Mouse (Mus musculus): ENCODE measurements at regions not wholly inside any gene's neighbourhood (a gene's known extent, or its start where the extent isn't known, plus 50 kb on each side); places are given as distances from the start of the nearest gene placed in this dataset.
A peak's percentile ranks its signal among the peaks of the same experiment; 100 is the strongest.

DNA sequence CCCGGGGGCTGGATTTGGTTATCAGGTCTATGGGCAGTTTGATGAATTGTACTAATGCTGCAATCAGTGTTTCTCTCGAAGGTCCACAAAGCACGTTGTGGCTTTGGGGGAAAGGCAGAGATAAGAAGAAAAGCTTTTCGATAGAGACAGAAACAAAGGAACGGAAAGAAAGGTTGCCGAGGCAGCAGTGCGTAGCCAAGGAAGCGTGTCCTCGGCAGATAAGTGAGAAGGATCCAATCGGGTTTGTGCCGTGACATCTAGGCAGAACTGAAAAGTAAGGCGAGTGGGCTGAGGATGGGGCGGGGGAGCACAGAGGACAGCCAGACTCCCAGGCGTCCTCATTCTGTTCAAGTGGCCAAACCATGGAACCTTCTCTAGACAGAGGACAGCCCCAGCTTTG, 77.4 kb downstream of the Dad1 start:
- Histone ChIP-seq H3K36me3 (replicated peaks; ENCODE audit: insufficient read depth, low read length) (no peaks in the 10 kb centered on the region), H3K9ac (replicated peaks) (no peak overlapping the region), H3K4me3 (ENCODE audit: low read depth, low read length) (no peak overlapping the region), H3K4me1 (ENCODE audit: insufficient read depth) (no peaks in the 10 kb centered on the region), H3K4me2 (ENCODE audit: low read depth, low read length) (no peak overlapping the region), H3K27me3 (ENCODE audit: insufficient read depth, low read length) (no peaks in the 10 kb centered on the region), H3K27ac (ENCODE audit: low read depth) (no peak overlapping the region), H3K9me3 (ENCODE audit: low read length) (no peaks in the 10 kb centered on the region)
- ATAC-seq, result no peak
- 29% methylated on average over 14 of the region's 14 CpGs for WGBS (ENCODE audit: insufficient replicate concordance)
- TF ChIP-seq EP300 (IDR thresholded peaks at IDR 0.05; ENCODE audit: low read depth) (0 out of 2 replicates have a peak, but pooled peaks have one; percentile 19), CTCF (IDR thresholded peaks at IDR 0.05; ENCODE audit: low read depth) (no peak)
- no peak for DNase-seq

DNA sequence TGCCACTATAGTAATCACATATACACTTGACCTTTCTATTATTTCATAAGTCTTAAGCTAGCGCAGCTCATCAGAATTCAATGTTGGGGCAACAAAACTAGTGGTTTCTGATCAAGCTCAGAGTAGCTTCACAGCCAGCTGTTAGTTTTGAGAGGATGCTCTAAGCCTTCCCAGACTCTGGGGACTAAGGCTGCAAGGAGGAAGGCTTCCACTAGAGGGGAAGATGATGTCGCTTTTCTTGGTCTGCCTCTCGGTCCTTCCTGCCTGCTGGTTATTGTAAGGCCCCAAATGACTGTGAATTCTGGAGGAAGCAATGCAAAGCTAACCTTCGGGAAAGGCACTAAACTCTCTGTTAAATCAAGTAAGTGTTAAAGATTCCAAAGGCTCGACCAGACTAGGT, 78.4 kb downstream of the Dad1 start:
- Histone ChIP-seq H3K36me3 (replicated peaks; ENCODE audit: insufficient read depth, low read length) (no peaks in the 10 kb centered on the region), H3K4me3 (ENCODE audit: low read depth, low read length) (no peak overlapping the region), H3K4me1 (ENCODE audit: insufficient read depth) (no peaks in the 10 kb centered on the region), H3K9ac (replicated peaks) (no peak overlapping the region), H3K9me3 (ENCODE audit: low read length) (no peaks in the 10 kb centered on the region), H3K27me3 (ENCODE audit: insufficient read depth, low read length) (no peaks in the 10 kb centered on the region), H3K4me2 (ENCODE audit: low read depth, low read length) (no peak overlapping the region), H3K27ac (ENCODE audit: low read depth) (no peak overlapping the region)
- no peak for DNase-seq
- WGBS (ENCODE audit: insufficient replicate concordance), result 64% methylated on average over 5 of the region's 5 CpGs
- no peak for ATAC-seq
- TF ChIP-seq EP300 (IDR thresholded peaks at IDR 0.05; ENCODE audit: low read depth) (no peak), CTCF (IDR thresholded peaks at IDR 0.05; ENCODE audit: low read depth) (no peak)

DNA sequence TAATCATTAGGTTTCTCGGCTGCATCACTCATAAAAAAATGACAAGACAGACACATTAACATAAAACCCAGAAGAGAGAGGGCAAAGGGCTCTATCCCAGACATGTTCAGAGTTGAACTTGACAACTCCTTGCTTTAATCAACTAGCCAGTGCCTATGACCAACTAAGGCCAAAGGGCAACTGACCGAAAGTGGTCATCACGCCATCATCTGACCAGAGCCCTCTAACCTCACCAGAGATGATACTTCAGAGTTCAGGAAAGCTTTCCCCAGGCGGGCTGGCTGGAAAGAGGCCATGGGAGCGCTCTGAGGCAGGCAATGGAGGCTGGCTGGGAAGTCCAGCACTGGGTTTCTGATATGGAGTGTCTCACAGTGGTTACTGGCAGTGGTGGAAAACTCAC, 80.6 kb downstream of the Dad1 start:
- H3K27ac ChIP-seq (ENCODE audit: low read depth), result no peak overlapping the region
- H3K4me1 ChIP-seq (ENCODE audit: insufficient read depth), result no peaks in the 10 kb centered on the region
- no peak overlapping the region for H3K4me2 ChIP-seq (ENCODE audit: low read depth, low read length)
- H3K36me3 ChIP-seq (replicated peaks; ENCODE audit: insufficient read depth, low read length), result no peaks in the 10 kb centered on the region
- no peaks in the 10 kb centered on the region for H3K9me3 ChIP-seq (ENCODE audit: low read length)
- TF ChIP-seq CTCF (IDR thresholded peaks at IDR 0.05; ENCODE audit: low read depth) (no peak), EP300 (IDR thresholded peaks at IDR 0.05; ENCODE audit: low read depth) (no peak)
- ATAC-seq (no peak), DNase-seq (no peak)
- 73% methylated on average over 5 of the region's 5 CpGs for WGBS (ENCODE audit: insufficient replicate concordance)
- no peak overlapping the region for H3K9ac ChIP-seq (replicated peaks)
- H3K27me3 ChIP-seq (ENCODE audit: insufficient read depth, low read length), result no peaks in the 10 kb centered on the region
- H3K4me3 ChIP-seq (ENCODE audit: low read depth, low read length), result no peak overlapping the region

DNA sequence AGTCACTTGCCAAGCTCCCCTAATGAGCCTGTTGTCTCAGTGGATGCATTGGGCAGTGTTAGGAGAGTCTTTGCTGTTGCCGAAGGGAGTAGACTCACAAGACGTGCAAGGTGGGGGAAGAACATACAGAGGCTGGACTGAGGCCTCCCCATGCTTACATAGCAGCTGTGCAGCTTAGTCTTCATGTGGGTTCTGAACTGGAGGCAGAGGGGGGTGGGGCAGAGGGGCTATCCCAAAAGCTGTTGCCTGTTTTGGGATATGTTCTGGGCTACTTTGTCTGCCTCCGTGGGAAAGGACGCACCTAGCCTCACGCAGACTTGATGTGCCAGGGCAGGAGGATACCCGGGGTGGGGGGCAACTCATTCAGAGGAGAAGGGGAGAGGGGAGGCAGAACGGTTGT, 84.7 kb downstream of the Dad1 start:
- TF ChIP-seq EP300 (IDR thresholded peaks at IDR 0.05; ENCODE audit: low read depth) (no peak), CTCF (IDR thresholded peaks at IDR 0.05; ENCODE audit: low read depth) (no peak)
- Histone ChIP-seq H3K27ac (ENCODE audit: low read depth) (no peak overlapping the region), H3K36me3 (replicated peaks; ENCODE audit: insufficient read depth, low read length) (no peaks in the 10 kb centered on the region), H3K27me3 (ENCODE audit: insufficient read depth, low read length) (no peaks in the 10 kb centered on the region), H3K4me3 (ENCODE audit: low read depth, low read length) (no peak overlapping the region), H3K4me2 (ENCODE audit: low read depth, low read length) (no peak overlapping the region), H3K9ac (replicated peaks) (no peak overlapping the region), H3K4me1 (ENCODE audit: insufficient read depth) (no peaks in the 10 kb centered on the region), H3K9me3 (ENCODE audit: low read length) (no peaks in the 10 kb centered on the region)
- ATAC-seq (no peak), DNase-seq (no peak)
- WGBS (ENCODE audit: insufficient replicate concordance), result 90% methylated on average over 7 of the region's 7 CpGs

DNA sequence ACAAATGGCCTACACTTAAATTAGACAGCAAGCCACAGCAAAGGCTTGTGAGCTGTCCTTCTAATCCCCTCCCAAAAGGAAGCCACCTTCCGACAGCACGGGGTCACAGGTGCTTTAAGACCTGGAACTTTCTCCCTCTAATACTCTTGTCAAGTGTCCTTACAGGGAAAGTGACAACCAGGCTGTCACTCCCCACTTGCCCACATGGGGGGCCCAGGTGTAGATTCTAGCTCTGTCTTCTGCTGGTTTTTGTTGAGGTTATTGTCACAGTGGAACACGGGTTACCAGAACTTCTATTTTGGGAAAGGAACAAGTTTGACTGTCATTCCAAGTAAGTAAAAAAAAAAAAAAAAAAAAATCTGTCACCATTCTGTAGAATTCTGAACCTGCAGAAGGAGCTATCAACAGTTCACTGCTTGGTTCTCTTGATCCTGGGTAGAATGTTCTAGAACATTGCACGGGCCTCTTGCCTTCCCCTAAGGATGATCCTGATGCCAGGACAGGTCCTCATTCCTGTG, 85.4 kb downstream of the Dad1 start:
- H3K9ac ChIP-seq (replicated peaks), result no peak overlapping the region
- no peak for ATAC-seq
- no peaks in the 10 kb centered on the region for H3K9me3 ChIP-seq (ENCODE audit: low read length)
- H3K4me3 ChIP-seq (ENCODE audit: low read depth, low read length), result no peak overlapping the region
- DNase-seq, result no peak
- no peak overlapping the region for H3K27ac ChIP-seq (ENCODE audit: low read depth)
- H3K36me3 ChIP-seq (replicated peaks; ENCODE audit: insufficient read depth, low read length), result no peaks in the 10 kb centered on the region
- WGBS (ENCODE audit: insufficient replicate concordance), result 65% methylated on average over 4 of the region's 4 CpGs
- no peaks in the 10 kb centered on the region for H3K4me1 ChIP-seq (ENCODE audit: insufficient read depth)
- no peaks in the 10 kb centered on the region for H3K27me3 ChIP-seq (ENCODE audit: insufficient read depth, low read length)
- TF ChIP-seq EP300 (IDR thresholded peaks at IDR 0.05; ENCODE audit: low read depth) (no peak), CTCF (IDR thresholded peaks at IDR 0.05; ENCODE audit: low read depth) (0 out of 2 replicates have a peak, but pooled peaks have one; percentile 7)
- no peak overlapping the region for H3K4me2 ChIP-seq (ENCODE audit: low read depth, low read length)

DNA sequence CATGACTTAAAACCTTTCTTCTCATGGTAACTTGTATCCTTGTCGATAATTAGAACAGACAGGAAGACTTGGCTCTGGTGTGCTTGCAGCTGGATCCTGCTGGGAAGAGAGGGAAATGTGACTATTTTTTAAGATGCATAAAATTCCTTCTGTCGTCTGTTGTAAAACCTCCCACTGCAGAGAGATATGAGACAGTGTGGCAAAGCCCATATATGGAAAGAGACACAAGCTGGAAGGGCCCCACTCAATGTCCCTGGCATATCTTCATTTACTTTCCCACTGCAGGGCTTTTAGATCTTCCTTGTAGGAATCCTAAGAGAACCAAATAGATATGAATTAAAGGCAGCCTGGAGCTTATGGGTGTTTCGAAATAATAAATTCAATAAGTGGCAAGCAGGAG, 87.8 kb downstream of the Dad1 start:
- TF ChIP-seq CTCF (IDR thresholded peaks at IDR 0.05; ENCODE audit: low read depth) (no peak), EP300 (IDR thresholded peaks at IDR 0.05; ENCODE audit: low read depth) (no peak)
- DNase-seq, result no peak
- no peak overlapping the region for H3K4me3 ChIP-seq (ENCODE audit: low read depth, low read length)
- no peak overlapping the region for H3K4me2 ChIP-seq (ENCODE audit: low read depth, low read length)
- H3K27me3 ChIP-seq (ENCODE audit: insufficient read depth, low read length), result no peaks in the 10 kb centered on the region
- ATAC-seq, result no peak
- no peaks in the 10 kb centered on the region for H3K4me1 ChIP-seq (ENCODE audit: insufficient read depth)
- no peaks in the 10 kb centered on the region for H3K36me3 ChIP-seq (replicated peaks; ENCODE audit: insufficient read depth, low read length)
- WGBS (ENCODE audit: insufficient replicate concordance), result 56% methylated on average over 3 of the region's 3 CpGs
- no peak overlapping the region for H3K27ac ChIP-seq (ENCODE audit: low read depth)
- no peaks in the 10 kb centered on the region for H3K9me3 ChIP-seq (ENCODE audit: low read length)
- H3K9ac ChIP-seq (replicated peaks), result no peak overlapping the region

DNA sequence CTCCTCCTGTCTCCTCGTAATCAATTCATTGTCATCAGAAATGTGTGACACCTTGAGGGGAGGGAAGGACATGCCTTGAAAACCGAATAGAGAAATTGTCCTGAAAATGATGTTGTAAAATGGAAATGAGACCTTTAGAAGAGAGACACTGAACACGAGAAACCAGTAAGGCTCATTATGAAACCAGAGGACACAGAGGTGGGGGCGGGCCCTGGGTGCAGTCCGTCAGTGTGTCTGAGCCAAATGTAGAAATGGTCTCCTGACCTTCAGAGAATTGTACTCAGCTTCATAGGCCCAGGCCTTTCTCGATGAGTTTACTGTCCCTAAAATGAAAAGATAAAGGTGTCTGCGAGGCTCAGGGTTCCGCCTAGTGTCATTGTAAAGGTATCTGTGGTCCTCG, 89.0 kb downstream of the Dad1 start:
- TF ChIP-seq CTCF (IDR thresholded peaks at IDR 0.05; ENCODE audit: low read depth) (no peak), EP300 (IDR thresholded peaks at IDR 0.05; ENCODE audit: low read depth) (no peak)
- no peak for DNase-seq
- Histone ChIP-seq H3K27me3 (ENCODE audit: insufficient read depth, low read length) (no peaks in the 10 kb centered on the region), H3K9ac (replicated peaks) (no peak overlapping the region), H3K27ac (ENCODE audit: low read depth) (no peak overlapping the region), H3K9me3 (ENCODE audit: low read length) (no peaks in the 10 kb centered on the region), H3K4me1 (ENCODE audit: insufficient read depth) (no peaks in the 10 kb centered on the region), H3K4me2 (ENCODE audit: low read depth, low read length) (no peak overlapping the region), H3K36me3 (replicated peaks; ENCODE audit: insufficient read depth, low read length) (no peaks in the 10 kb centered on the region), H3K4me3 (ENCODE audit: low read depth, low read length) (no peak overlapping the region)
- ATAC-seq, result no peak
- 70% methylated on average over 9 of the region's 9 CpGs for WGBS (ENCODE audit: insufficient replicate concordance)
